Mouse (Mus musculus) erythroblast, embryonic 14.5 days (primary cell): ENCODE data around the gene Hist2h2bb.

Source experiments
- GATA1 ChIP-seq: IDR thresholded peaks from 2 replicates; pipeline ENCODE4 v1.6.1; 2012; ENCODE audit warnings: low read length, inconsistent platforms, mixed read lengths
- TAL1 ChIP-seq: IDR thresholded peaks from 3 replicates; pipeline ENCODE4 v1.6.1; 2012; ENCODE audit warnings: low read length, inconsistent platforms, mixed read lengths

DNA sequence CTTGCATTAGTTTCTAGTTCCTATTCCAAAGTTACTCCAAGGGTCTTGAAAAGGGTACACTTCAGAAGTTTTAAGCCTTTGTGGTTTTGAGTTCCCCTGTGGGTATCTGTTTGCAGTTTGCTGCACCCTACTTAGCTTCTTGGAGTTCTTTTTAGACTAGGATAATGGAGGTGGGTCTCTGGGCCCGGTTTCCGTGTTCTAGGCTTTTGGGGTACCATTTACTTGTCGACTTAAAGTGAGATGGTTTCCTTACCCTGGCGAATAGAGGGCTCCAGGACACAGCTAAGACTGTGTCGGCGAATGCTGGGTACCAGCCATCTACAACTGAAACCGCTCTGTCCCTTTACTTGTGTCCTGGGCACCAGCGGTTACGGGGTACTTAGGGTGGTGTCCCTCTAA lies 47.9 kb upstream of the Hist2h2bb start:
- TF ChIP-seq TAL1 (no peak), GATA1 (no peak)
